Mouse (Mus musculus) neural tube, embryonic 11.5 days (tissue): ENCODE data around the gene Actr3b. TPM values are rescaled to one million over a fixed set of nuclear protein-coding genes. Genes with fewer than 3 reads are reported as not detected.
"Not testable (repeated sequence)": the region's sequence is repeated elsewhere in the genome, so short reads cannot be mapped to it uniquely, and the experiment has no call there.

Experiments
- ATAC-seq: fragments of 200-750 bp; cut with Nextera tagmentation; 2 replicates; pipeline ENCODE4 v1.8.0; 2017; ENCODE audit warnings: moderate number of reproducible peaks, mild to moderate bottlenecking, moderate TSS enrichment, moderate library complexity; ENCODE audit not compliant: insufficient read depth, low FRiP score, low TSS enrichment
- DNase-seq: peaks from one replicate; pipeline ENCODE4 v3.0.0-alpha.2; 2015; ENCODE audit warnings: low spot score
- H3K27ac ChIP-seq: fragments of 300-500 bp; sonication (generic); 2 replicates; pipeline ENCODE4 v1.5.1; 2014; ENCODE audit warnings: low read depth, mild to moderate bottlenecking, low read length
- H3K27me3 ChIP-seq: fragments of 300-500 bp; sonication (generic); 2 replicates; pipeline ENCODE4 v1.6.1; 2014; ENCODE audit warnings: mild to moderate bottlenecking, low read length, mixed read lengths; ENCODE audit not compliant: control insufficient read depth, insufficient read depth
- H3K36me3 ChIP-seq: fragments of 300-500 bp; sonication (generic); 2 replicates; pipeline ENCODE4 v1.6.1; 2014; ENCODE audit warnings: mild to moderate bottlenecking, low read length, moderate library complexity, mixed read lengths; ENCODE audit not compliant: control insufficient read depth, insufficient read depth
- H3K4me1 ChIP-seq: fragments of 300-500 bp; sonication (generic); 2 replicates; pipeline ENCODE4 v1.6.1; 2014; ENCODE audit warnings: low read length, mixed read lengths; ENCODE audit not compliant: control insufficient read depth, insufficient read depth
- H3K4me2 ChIP-seq: fragments of 300-500 bp; sonication (generic); 2 replicates; pipeline ENCODE4 v1.6.1; 2014; ENCODE audit warnings: low read depth, mild to moderate bottlenecking, moderate library complexity
- H3K4me3 ChIP-seq: fragments of 300-500 bp; sonication (generic); 2 replicates; pipeline ENCODE4 v1.5.1; 2014; ENCODE audit warnings: low read depth, low read length
- H3K9ac ChIP-seq: fragments of 300-500 bp; sonication (generic); 2 replicates; pipeline ENCODE4 v1.6.1; 2014; ENCODE audit warnings: mild to moderate bottlenecking, low read length
- H3K9me3 ChIP-seq: fragments of 300-500 bp; sonication (generic); 2 replicates; pipeline ENCODE4 v1.6.1; 2016; ENCODE audit warnings: low read length; ENCODE audit not compliant: control insufficient read depth
- WGBS: fragments of 180-500 bp; shearing (Covaris S2); extraction: QIAGEN DNeasy Blood & Tissue Kit; methylation state at CpG from one replicate; pipeline ENCODE4 v1.1.7; 2014; 5-methylcytosine and 5-hydroxymethylcytosine counted together
- polyA plus RNA-seq: library from polyadenylated mRNA; unstranded; fragments of >200 nt; fragmentation: Nextera tagmentation; extraction: Ambion mirVana; gene quantifications from 2 replicates; pipeline ENCODE4 v1.2.1, GENCODE M21; 2014

Actr3b gene
- polyA plus RNA-seq: 9.4 and 11.5 TPM in 2 replicates

GRCm38 (mm10) chr5:25759460-25760409, at the start of gene Actr3b:
Actr3b (plus strand) TSS chr5:25759997.
- Histone ChIP-seq H3K9ac (peak within 1 kb of the TSS; percentile 59), H3K27ac (no peak within 1 kb of the TSS), H3K4me1 (no peaks in the 10 kb centered on the region), H3K4me3 (peak within 1 kb of the TSS; percentile 49), H3K9me3 (no peaks in the 10 kb centered on the region), H3K36me3 (no peaks in the 10 kb centered on the region), H3K4me2 (peak within 1 kb of the TSS; percentile 62), H3K27me3 (no peaks in the 10 kb centered on the region)
- DNase-seq: peak; percentile 88
- peak; percentile 99 for ATAC-seq
- 2% methylated on average over 45 of the region's 45 CpGs for WGBS

DNA sequence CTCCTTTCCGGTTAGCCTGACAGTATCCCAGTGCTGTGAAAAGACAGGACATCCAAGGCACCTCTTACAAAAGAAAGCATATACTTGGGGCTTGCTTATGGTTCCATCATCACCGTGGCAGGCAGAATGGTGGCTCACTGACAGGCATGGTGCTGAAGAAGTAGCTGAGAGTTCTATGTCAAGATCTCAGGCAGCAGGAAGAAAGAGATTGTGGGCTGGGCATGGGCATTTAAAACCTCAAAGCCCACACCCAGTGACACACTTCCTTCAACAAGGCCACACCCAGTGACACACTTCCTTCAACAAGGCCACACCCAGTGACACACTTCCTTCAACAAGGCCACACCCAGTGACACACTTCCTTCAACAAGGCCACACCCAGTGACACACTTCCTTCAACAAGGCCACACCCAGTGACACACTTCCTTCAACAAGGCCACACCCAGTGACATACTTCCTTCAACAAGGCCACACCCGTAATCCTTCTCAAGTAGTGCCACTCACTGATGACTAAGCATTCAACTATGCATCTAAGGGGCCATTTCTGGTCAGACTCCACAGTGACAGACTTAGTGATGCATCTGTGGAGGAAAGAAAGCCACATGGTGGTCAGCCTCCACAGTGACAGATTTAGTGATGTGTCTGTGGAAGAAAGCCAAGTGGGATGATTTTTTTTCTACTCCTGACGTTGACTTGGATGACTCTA, 46.6 kb upstream of the Actr3b start:
- H3K4me1 ChIP-seq, H3K4me3 ChIP-seq, H3K36me3 ChIP-seq, H3K27me3 ChIP-seq, H3K9ac ChIP-seq, H3K27ac ChIP-seq, H3K4me2 ChIP-seq, DNase-seq, H3K9me3 ChIP-seq, ATAC-seq: not testable (repeated sequence)
- WGBS: 92% methylated on average over 4 of the region's 4 CpGs

DNA sequence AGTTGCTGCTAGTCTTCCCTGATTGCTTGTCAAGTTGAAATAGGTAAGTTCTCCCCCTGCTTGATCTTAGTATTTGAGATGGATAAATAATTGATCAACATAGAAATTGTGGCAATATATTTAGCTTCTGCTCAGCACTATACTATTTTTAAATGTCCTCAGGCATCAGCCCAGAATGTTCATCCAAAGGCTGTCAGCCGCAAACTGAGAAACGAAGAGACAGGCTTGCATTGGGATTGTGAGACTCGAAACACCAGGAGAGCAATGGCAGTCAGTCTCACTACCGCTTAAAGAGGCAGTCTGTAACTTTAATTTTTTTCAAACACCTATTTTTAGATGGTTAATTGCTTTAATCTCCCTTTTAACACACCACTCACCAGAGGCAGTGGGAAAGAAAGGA, 40.4 kb upstream of the Actr3b start:
- Histone ChIP-seq H3K9ac (no peak overlapping the region), H3K27ac (no peak overlapping the region), H3K4me1 (no peaks in the 10 kb centered on the region), H3K4me2 (no peak overlapping the region), H3K36me3 (no peaks in the 10 kb centered on the region), H3K4me3 (no peak overlapping the region), H3K27me3 (no peaks in the 10 kb centered on the region), H3K9me3 (no peaks in the 10 kb centered on the region)
- 94% methylated on average over 4 of the region's 4 CpGs for WGBS
- DNase-seq: no peak
- ATAC-seq: no peak

- DNase-seq (no peak), ATAC-seq (no peak)
- no peak overlapping the region for H3K9ac ChIP-seq
- WGBS: 72% methylated on average over 2 of the region's 2 CpGs
- H3K4me3 ChIP-seq: no peak overlapping the region
- H3K27me3 ChIP-seq: no peaks in the 10 kb centered on the region
- H3K9me3 ChIP-seq: no peaks in the 10 kb centered on the region
- H3K27ac ChIP-seq: no peak overlapping the region
- H3K4me1 ChIP-seq: no peaks in the 10 kb centered on the region
- no peak overlapping the region for H3K4me2 ChIP-seq
- H3K36me3 ChIP-seq: no peaks in the 10 kb centered on the region
Measured at GRCm38 (mm10) chr5:25723016-25723415, 36.8 kb upstream of the Actr3b start.

DNA sequence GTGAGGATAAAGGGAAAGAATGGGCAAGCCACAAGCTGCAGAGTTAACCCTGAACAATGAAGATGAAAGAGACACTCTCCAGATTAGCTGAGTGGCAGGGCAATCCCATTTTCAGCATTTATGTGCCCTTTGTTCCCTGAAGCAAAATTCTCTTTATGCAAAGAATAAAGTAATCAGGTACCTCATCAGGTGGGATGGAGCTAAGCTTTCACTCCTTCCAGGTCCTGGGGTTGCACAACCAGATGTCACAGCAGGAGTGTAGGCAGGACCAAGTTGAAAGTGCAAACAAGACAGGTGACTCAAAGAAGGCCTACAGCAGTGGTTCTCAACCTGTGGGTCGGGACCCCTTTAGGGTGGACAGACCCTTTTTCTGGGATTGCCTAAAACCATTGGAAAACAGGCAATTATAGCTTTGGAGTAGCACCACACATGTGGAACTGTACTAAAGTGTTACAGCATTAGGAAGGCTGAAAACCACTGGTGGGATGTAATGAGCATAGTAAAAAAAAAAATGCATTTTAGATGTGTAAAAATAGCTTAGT, 35.6 kb upstream of the Actr3b start:
- Histone ChIP-seq H3K4me3 (no peak overlapping the region), H3K9ac (no peak overlapping the region), H3K4me2 (no peak overlapping the region), H3K36me3 (no peaks in the 10 kb centered on the region), H3K27ac (no peak overlapping the region), H3K4me1 (no peaks in the 10 kb centered on the region), H3K9me3 (no peaks in the 10 kb centered on the region), H3K27me3 (no peaks in the 10 kb centered on the region)
- 44% methylated on average over 1 of the region's 1 CpGs for WGBS
- ATAC-seq: no peak
- DNase-seq: no peak

GRCm38 (mm10) chr5:25734318-25734717, 25.5 kb upstream of the Actr3b start:
- Histone ChIP-seq H3K4me3 (no peak overlapping the region), H3K9me3 (no peaks in the 10 kb centered on the region), H3K4me1 (no peaks in the 10 kb centered on the region), H3K27me3 (no peaks in the 10 kb centered on the region), H3K9ac (no peak overlapping the region), H3K4me2 (no peak overlapping the region), H3K27ac (no peak overlapping the region), H3K36me3 (no peaks in the 10 kb centered on the region)
- ATAC-seq (no peak), DNase-seq (peak; percentile 53)
- WGBS: 15% methylated on average over 1 of the region's 1 CpGs

- H3K27ac ChIP-seq: no peak overlapping the region
- no peaks in the 10 kb centered on the region for H3K9me3 ChIP-seq
- DNase-seq (no peak), ATAC-seq (no peak)
- H3K27me3 ChIP-seq: no peaks in the 10 kb centered on the region
- H3K36me3 ChIP-seq: no peaks in the 10 kb centered on the region
- H3K4me3 ChIP-seq: no peak overlapping the region
- 86% methylated on average over 2 of the region's 2 CpGs for WGBS
- no peak overlapping the region for H3K9ac ChIP-seq
- H3K4me1 ChIP-seq: no peaks in the 10 kb centered on the region
- no peak overlapping the region for H3K4me2 ChIP-seq
Measured at GRCm38 (mm10) chr5:25735861-25736260, 23.9 kb upstream of the Actr3b start.

DNA sequence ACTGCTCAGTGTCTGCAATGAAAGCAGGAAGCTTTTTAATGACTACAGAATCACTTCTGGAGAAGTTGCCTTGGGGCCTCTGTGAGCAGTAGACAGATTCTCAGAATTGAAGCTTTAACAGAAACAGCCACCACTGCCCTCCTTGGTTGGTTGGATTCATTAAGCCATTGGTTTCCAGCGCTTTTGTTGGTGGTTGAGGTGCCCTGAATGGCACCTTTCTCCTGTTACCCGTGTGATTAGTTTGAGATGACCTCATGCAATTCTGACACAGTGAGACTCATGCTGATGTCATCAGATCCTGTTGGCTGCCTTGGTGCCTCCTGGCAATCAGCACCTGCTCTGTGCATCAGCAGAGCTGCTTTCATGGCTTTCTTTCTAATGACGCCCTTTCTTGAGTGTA, 21.3 kb upstream of the Actr3b start:
- no peak overlapping the region for H3K4me2 ChIP-seq
- H3K9me3 ChIP-seq: no peaks in the 10 kb centered on the region
- ATAC-seq (no peak), DNase-seq (no peak)
- H3K4me1 ChIP-seq: no peaks in the 10 kb centered on the region
- 71% methylated on average over 3 of the region's 3 CpGs for WGBS
- H3K27me3 ChIP-seq: no peaks in the 10 kb centered on the region
- no peak overlapping the region for H3K9ac ChIP-seq
- H3K27ac ChIP-seq: no peak overlapping the region
- no peaks in the 10 kb centered on the region for H3K36me3 ChIP-seq
- H3K4me3 ChIP-seq: no peak overlapping the region
